Mouse (Mus musculus) stomach, embryonic 16.5 days (tissue): Measurements from ENCODE around the gene 1600002K03Rik. TPM values are rescaled to one million over a fixed set of nuclear protein-coding genes. Genes with fewer than 3 reads are reported as not detected.
A peak's percentile ranks its signal among the peaks of the same experiment; 100 is the strongest.
"Not testable (repeated sequence)": the region's sequence is repeated elsewhere in the genome, so short reads cannot be mapped to it uniquely, and the experiment has no call there.

Source experiments
- ATAC-seq: fragments of 200-750 bp; cut with Nextera tagmentation; 2 replicates; pipeline ENCODE4 v1.8.0; 2017; ENCODE audit warnings: moderate number of reproducible peaks, moderate TSS enrichment; ENCODE audit not compliant: insufficient read depth, low FRiP score
- H3K27ac ChIP-seq: fragments of 300-500 bp; sonication (generic); 2 replicates; pipeline ENCODE4 v1.5.1; 2014; ENCODE audit warnings: low read length
- H3K27me3 ChIP-seq: fragments of 300-500 bp; sonication (generic); 2 replicates; pipeline ENCODE4 v1.6.1; 2014; ENCODE audit warnings: low read length, control low read depth, mixed read lengths; ENCODE audit not compliant: control insufficient read depth, insufficient read depth
- H3K36me3 ChIP-seq: fragments of 300-500 bp; sonication (generic); 2 replicates; pipeline ENCODE4 v1.6.1; 2014; ENCODE audit warnings: low read length; ENCODE audit not compliant: control insufficient read depth, insufficient read depth
- H3K4me1 ChIP-seq: fragments of 300-500 bp; sonication (generic); 2 replicates; pipeline ENCODE4 v1.6.1; 2014; ENCODE audit warnings: low read length, control low read depth, mixed read lengths; ENCODE audit not compliant: control insufficient read depth, insufficient read depth
- H3K4me2 ChIP-seq: fragments of 300-500 bp; sonication (generic); 2 replicates; pipeline ENCODE4 v1.6.1; 2014; ENCODE audit warnings: low read depth, low read length, mixed read lengths
- H3K4me3 ChIP-seq: fragments of 300-500 bp; sonication (generic); replicated peaks from 2 replicates; pipeline ENCODE4 v1.5.1; 2014; ENCODE audit warnings: mild to moderate bottlenecking, low read length
- H3K9ac ChIP-seq: fragments of 300-500 bp; sonication (generic); 2 replicates; pipeline ENCODE4 v1.6.1; 2014; ENCODE audit warnings: low read length
- H3K9me3 ChIP-seq: fragments of 300-500 bp; sonication (generic); replicated peaks from 2 replicates; pipeline ENCODE4 v1.6.1; 2016; ENCODE audit warnings: low read length, control low read depth; ENCODE audit not compliant: control insufficient read depth
- WGBS: fragments of 180-500 bp; shearing (Covaris S2); extraction: QIAGEN DNeasy Blood & Tissue Kit; methylation state at CpG from one replicate; pipeline ENCODE4 v1.1.7; 2014; 5-methylcytosine and 5-hydroxymethylcytosine counted together
- polyA plus RNA-seq: library from polyadenylated mRNA; unstranded; fragments of >200 nt; fragmentation: Nextera tagmentation; extraction: Ambion mirVana; gene quantifications from 2 replicates; pipeline ENCODE4 v1.2.1, GENCODE M21; 2015

1600002K03Rik gene
- polyA plus RNA-seq, 1 experiment from 2014 or later: 16.6 TPM

- ATAC-seq: no peak
- Histone ChIP-seq H3K9me3 (no peaks in the 10 kb centered on the region), H3K9ac (peak overlapping the region; percentile 25; the same call in 1 of the 2 replicates), H3K27me3 (no peaks in the 10 kb centered on the region), H3K36me3 (no peaks in the 10 kb centered on the region), H3K4me3 (no peak overlapping the region), H3K4me1 (peaks cover 81% of the 10 kb centered on the region), H3K4me2 (no peak overlapping the region), H3K27ac (peak overlapping the region; percentile 99; the same call in 1 of the 2 replicates)
- 72% methylated on average over 6 of the region's 6 CpGs for WGBS
Measured at GRCm38 (mm10) chr10:80162716-80163299, 9.9 kb upstream of the 1600002K03Rik start.

GRCm38 (mm10) chr10:80163721-80164120 lies 9.0 kb upstream of the 1600002K03Rik start:
- no peak for ATAC-seq
- Histone ChIP-seq H3K36me3 (no peaks in the 10 kb centered on the region), H3K9ac (peak overlapping the region; percentile 71), H3K4me3 (no peak overlapping the region), H3K27me3 (no peaks in the 10 kb centered on the region), H3K9me3 (no peaks in the 10 kb centered on the region), H3K4me1 (peaks cover 75% of the 10 kb centered on the region), H3K27ac (peak overlapping the region; percentile 81), H3K4me2 (0 out of 2 replicates have a peak overlapping the region, but pooled peaks have one; percentile 2)
- 56% methylated on average over 8 of the region's 8 CpGs for WGBS

GRCm38 (mm10) chr10:80164161-80164997 lies 8.4 kb upstream of the 1600002K03Rik start:
- 8% methylated on average over 44 of the region's 44 CpGs for WGBS
- Histone ChIP-seq H3K36me3 (no peaks in the 10 kb centered on the region), H3K9ac (peak overlapping the region; percentile 71), H3K4me2 (peak overlapping the region; percentile 86), H3K4me3 (peak overlapping the region; percentile 44), H3K4me1 (peaks cover 74% of the 10 kb centered on the region), H3K9me3 (no peaks in the 10 kb centered on the region), H3K27me3 (no peaks in the 10 kb centered on the region), H3K27ac (peak overlapping the region; percentile 81)
- ATAC-seq: no peak

- ATAC-seq: peak; percentile 33
- H3K4me1 ChIP-seq: peaks cover 71% of the 10 kb centered on the region
- H3K4me2 ChIP-seq: peak overlapping the region; percentile 86
- peak overlapping the region; percentile 81 for H3K27ac ChIP-seq
- H3K4me3 ChIP-seq: peak overlapping the region; percentile 44
- H3K36me3 ChIP-seq: no peaks in the 10 kb centered on the region
- H3K9ac ChIP-seq: peak overlapping the region; percentile 71
- WGBS: under 1% methylated on average over 17 of the region's 17 CpGs
- H3K9me3 ChIP-seq: no peaks in the 10 kb centered on the region
- no peaks in the 10 kb centered on the region for H3K27me3 ChIP-seq
Measured at GRCm38 (mm10) chr10:80164998-80165344, 7.8 kb upstream of the 1600002K03Rik start.

GRCm38 (mm10) chr10:80165392-80166128 lies 7.2 kb upstream of the 1600002K03Rik start, which contains the start of gene Cirbp:
Gene Cirbp (plus strand): TSS chr10:80165985.
- peak within 1 kb of the TSS; percentile 71 for H3K9ac ChIP-seq
- H3K4me1 ChIP-seq: peaks cover 66% of the 10 kb centered on the region
- WGBS: 18% methylated on average over 20 of the region's 20 CpGs
- H3K4me2 ChIP-seq: peak within 1 kb of the TSS; percentile 86
- H3K9me3 ChIP-seq: no peaks in the 10 kb centered on the region
- H3K27ac ChIP-seq: peak within 1 kb of the TSS; percentile 83
- H3K4me3 ChIP-seq: peak within 1 kb of the TSS; percentile 75
- 0 out of 2 replicates have a peak, but pooled peaks cover 3% of the 10 kb centered on the region for H3K36me3 ChIP-seq
- ATAC-seq: no peak
- no peaks in the 10 kb centered on the region for H3K27me3 ChIP-seq

- Histone ChIP-seq H3K4me2 (peak overlapping the region; percentile 86; the same call in 1 of the 2 replicates), H3K4me3 (peak overlapping the region; percentile 5; the same call in 1 of the 2 replicates), H3K27ac (peak overlapping the region; percentile 81), H3K9ac (peak overlapping the region; percentile 63; the same call in 1 of the 2 replicates), H3K4me1 (peaks cover 60% of the 10 kb centered on the region)
- ATAC-seq, H3K27me3 ChIP-seq, H3K36me3 ChIP-seq, H3K9me3 ChIP-seq: not testable (repeated sequence)
- WGBS: 84% methylated on average over 4 of the region's 4 CpGs
Measured at GRCm38 (mm10) chr10:80166136-80166535, 6.6 kb upstream of the 1600002K03Rik start.

GRCm38 (mm10) chr10:80167460-80168037 lies 5.2 kb upstream of the 1600002K03Rik start:
- ATAC-seq: peak; percentile 93
- Histone ChIP-seq H3K9ac (peak overlapping the region; percentile 93), H3K4me2 (peak overlapping the region; percentile 92), H3K36me3 (peaks cover 14% of the 10 kb centered on the region; the same call in 1 of the 2 replicates), H3K9me3 (no peaks in the 10 kb centered on the region), H3K27ac (peak overlapping the region; percentile 99), H3K4me3 (peak overlapping the region; percentile 75), H3K27me3 (no peaks in the 10 kb centered on the region), H3K4me1 (peaks cover 54% of the 10 kb centered on the region)
- under 1% methylated on average over 55 of the region's 55 CpGs for WGBS

- peak overlapping the region; percentile 75 for H3K4me3 ChIP-seq
- H3K4me1 ChIP-seq: peaks cover 50% of the 10 kb centered on the region
- H3K27me3 ChIP-seq: no peaks in the 10 kb centered on the region
- peak; percentile 22 for ATAC-seq
- H3K9ac ChIP-seq: peak overlapping the region; percentile 93
- peaks cover 14% of the 10 kb centered on the region; the same call in 1 of the 2 replicates for H3K36me3 ChIP-seq
- H3K9me3 ChIP-seq: no peaks in the 10 kb centered on the region
- peak overlapping the region; percentile 99 for H3K27ac ChIP-seq
- under 1% methylated on average over 48 of the region's 48 CpGs for WGBS
- H3K4me2 ChIP-seq: peak overlapping the region; percentile 92
Measured at GRCm38 (mm10) chr10:80168038-80168661, 4.6 kb upstream of the 1600002K03Rik start.
